Mouse (Mus musculus) kidney, postnatal 0 days (tissue): ENCODE measurements around the gene Ncapd3. TPM values are rescaled to one million over a fixed set of nuclear protein-coding genes. Genes with fewer than 3 reads are reported as not detected.

Experiments used
- ATAC-seq: fragments of 200-750 bp; cut with Nextera tagmentation; replicated peaks from 2 replicates; pipeline ENCODE4 v1.8.0; 2017; ENCODE audit warnings: low read depth, moderate number of reproducible peaks, moderate TSS enrichment, moderate library complexity; ENCODE audit not compliant: low FRiP score
- DNase-seq: peaks from one replicate; pipeline ENCODE4 v3.0.0-alpha.2; 2016; ENCODE audit warnings: low spot score
- H3K27ac ChIP-seq: fragments of 300-500 bp; sonication (generic); 2 replicates; pipeline ENCODE4 v1.5.1; 2014; ENCODE audit warnings: mild to moderate bottlenecking
- H3K27me3 ChIP-seq: fragments of 300-500 bp; sonication (generic); 2 replicates; pipeline ENCODE4 v1.6.1; 2014; ENCODE audit warnings: low read length, mixed read lengths; ENCODE audit not compliant: insufficient read depth
- H3K36me3 ChIP-seq: fragments of 300-500 bp; sonication (generic); 2 replicates; pipeline ENCODE4 v1.6.1; 2014; ENCODE audit warnings: low read length, mixed read lengths; ENCODE audit not compliant: insufficient read depth
- H3K4me1 ChIP-seq: fragments of 300-500 bp; sonication (generic); replicated peaks from 2 replicates; pipeline ENCODE4 v1.6.1; 2014; ENCODE audit warnings: antibody characterized with exemption, low read length, mixed read lengths; ENCODE audit not compliant: insufficient read depth
- H3K4me2 ChIP-seq: fragments of 300-500 bp; sonication (generic); 2 replicates; pipeline ENCODE4 v1.6.1; 2014; ENCODE audit warnings: mild to moderate bottlenecking, low read length, moderate library complexity, mixed read lengths
- H3K4me3 ChIP-seq: fragments of 300-500 bp; sonication (generic); replicated peaks from 2 replicates; pipeline ENCODE4 v1.5.1; 2014; ENCODE audit warnings: low read depth, low read length
- H3K9ac ChIP-seq: fragments of 300-500 bp; sonication (generic); 2 replicates; pipeline ENCODE4 v1.6.1; 2014; ENCODE audit warnings: low read depth, low read length
- H3K9me3 ChIP-seq: fragments of 300-500 bp; sonication (generic); replicated peaks from 2 replicates; pipeline ENCODE4 v1.6.1; 2016; ENCODE audit warnings: low read length, inconsistent platforms, mixed read lengths
- CTCF ChIP-seq: IDR thresholded peaks from 2 replicates; pipeline ENCODE4 v1.5.1; 2016; ENCODE audit warnings: antibody characterized with exemption, low read depth, mild to moderate bottlenecking, moderate library complexity
- WGBS: fragments of 180-500 bp; shearing (Covaris S2); extraction: QIAGEN DNeasy Blood & Tissue Kit; methylation state at CpG from one replicate; pipeline ENCODE4 v1.1.7; 2014; 5-methylcytosine and 5-hydroxymethylcytosine counted together
- polyA plus RNA-seq: library from polyadenylated mRNA; unstranded; fragments of >200 nt; fragmentation: Nextera tagmentation; extraction: Ambion mirVana; gene quantifications from 2 replicates; pipeline ENCODE4 v1.2.1, GENCODE M21; 2015

The Ncapd3 gene
- polyA plus RNA-seq, 1 experiment from 2014 or later = 13.0 TPM

- no peak overlapping the region for H3K4me3 ChIP-seq
- H3K4me2 ChIP-seq = no peak overlapping the region
- no peak overlapping the region for H3K9ac ChIP-seq
- no peak overlapping the region for H3K27ac ChIP-seq
- ATAC-seq (no peak), DNase-seq (peak; percentile 16)
- peaks cover 4% of the 10 kb centered on the region; the same call in 1 of the 2 replicates for H3K4me1 ChIP-seq
- H3K9me3 ChIP-seq = no peaks in the 10 kb centered on the region
- H3K36me3 ChIP-seq = 0 out of 2 replicates have a peak, but pooled peaks cover 3% of the 10 kb centered on the region
- no peaks in the 10 kb centered on the region for H3K27me3 ChIP-seq
- 99% methylated on average over 3 of the region's 3 CpGs for WGBS
- no peak for TF ChIP-seq CTCF
These were observed 32.9 kb upstream of the Ncapd3 start for GRCm38 (mm10) chr9:26997062-26997461.

- H3K4me2 ChIP-seq = no peak overlapping the region
- WGBS = 91% methylated on average over 2 of the region's 2 CpGs
- DNase-seq (no peak), ATAC-seq (no peak)
- H3K9me3 ChIP-seq = no peaks in the 10 kb centered on the region
- no peak overlapping the region for H3K9ac ChIP-seq
- no peak overlapping the region for H3K4me3 ChIP-seq
- no peaks in the 10 kb centered on the region for H3K27me3 ChIP-seq
- TF ChIP-seq CTCF = no peak
- 0 out of 2 replicates have a peak, but pooled peaks cover 3% of the 10 kb centered on the region for H3K36me3 ChIP-seq
- H3K27ac ChIP-seq = no peak overlapping the region
- H3K4me1 ChIP-seq = peaks cover 4% of the 10 kb centered on the region; the same call in 1 of the 2 replicates
These were observed 32.5 kb upstream of the Ncapd3 start for GRCm38 (mm10) chr9:26997501-26997900.

- Histone ChIP-seq H3K4me2 (peak overlapping the region; percentile 90), H3K9ac (peak overlapping the region; percentile 92), H3K27me3 (no peaks in the 10 kb centered on the region), H3K9me3 (no peaks in the 10 kb centered on the region), H3K4me1 (peaks cover 4% of the 10 kb centered on the region; the same call in 1 of the 2 replicates), H3K27ac (peak overlapping the region; percentile 80), H3K36me3 (peaks cover 8% of the 10 kb centered on the region; the same call in 1 of the 2 replicates), H3K4me3 (peak overlapping the region; percentile 71)
- TF ChIP-seq CTCF = no peak
- 2% methylated on average over 29 of the region's 29 CpGs for WGBS
- ATAC-seq (no peak; the same call in none of the 2 replicates), DNase-seq (peak; percentile 43)
These were observed 31.1 kb upstream of the Ncapd3 start for GRCm38 (mm10) chr9:26998669-26999460.

- ATAC-seq (peak; percentile 99), DNase-seq (peak; percentile 99)
- peak within 1 kb of the TSS; percentile 71 for H3K4me3 ChIP-seq
- no peaks in the 10 kb centered on the region for H3K27me3 ChIP-seq
- H3K27ac ChIP-seq = peak within 1 kb of the TSS; percentile 80
- under 1% methylated on average over 35 of the region's 35 CpGs for WGBS
- no peaks in the 10 kb centered on the region for H3K9me3 ChIP-seq
- H3K36me3 ChIP-seq = peaks cover 15% of the 10 kb centered on the region; the same call in 1 of the 2 replicates
- TF ChIP-seq CTCF = no peak
- peaks cover 4% of the 10 kb centered on the region; the same call in 1 of the 2 replicates for H3K4me1 ChIP-seq
- H3K9ac ChIP-seq = peak within 1 kb of the TSS; percentile 92
- H3K4me2 ChIP-seq = peak within 1 kb of the TSS; percentile 90
These were observed 30.2 kb upstream of the Ncapd3 start, which contains the start of the genes Acad8 and Thyn1 for GRCm38 (mm10) chr9:26999461-27000395. Acad8 (minus strand) TSS chr9:26999566. Thyn1 (plus strand) TSS chr9:26999710.

GRCm38 (mm10) chr9:27005231-27005630, 24.7 kb upstream of the Ncapd3 start:
- no peaks in the 10 kb centered on the region for H3K4me1 ChIP-seq
- H3K36me3 ChIP-seq = peaks cover 57% of the 10 kb centered on the region
- no peak overlapping the region for H3K4me2 ChIP-seq
- ATAC-seq (no peak), DNase-seq (no peak)
- H3K9ac ChIP-seq = no peak overlapping the region
- no peak for TF ChIP-seq CTCF
- H3K27ac ChIP-seq = no peak overlapping the region
- H3K4me3 ChIP-seq = no peak overlapping the region
- WGBS = 94% methylated on average over 3 of the region's 3 CpGs
- H3K27me3 ChIP-seq = no peaks in the 10 kb centered on the region
- no peaks in the 10 kb centered on the region for H3K9me3 ChIP-seq

- DNase-seq (no peak), ATAC-seq (no peak)
- 70% methylated on average over 1 of the region's 1 CpGs for WGBS
- Histone ChIP-seq H3K9ac (no peak overlapping the region), H3K36me3 (peaks cover 62% of the 10 kb centered on the region), H3K27ac (no peak overlapping the region), H3K9me3 (no peaks in the 10 kb centered on the region), H3K4me2 (no peak overlapping the region), H3K4me3 (no peak overlapping the region), H3K4me1 (no peaks in the 10 kb centered on the region), H3K27me3 (no peaks in the 10 kb centered on the region)
- no peak for TF ChIP-seq CTCF
These were observed 24.0 kb upstream of the Ncapd3 start for GRCm38 (mm10) chr9:27005933-27006332.
